Mouse (Mus musculus) cerebellum, adult 2 months (tissue): ENCODE results near the gene Dand5.

Source experiments
- CTCF ChIP-seq: fragments of 200-500 bp; IDR thresholded peaks from 2 replicates; pipeline ENCODE4 v1.5.1; 2011; ENCODE audit warnings: low read depth, mild to moderate bottlenecking, control low read depth, low read length, moderate library complexity, borderline replicate concordance; ENCODE audit not compliant: insufficient read depth
- POLR2A ChIP-seq: fragments of 200-500 bp; IDR thresholded peaks from 2 replicates; pipeline ENCODE4 v1.6.1; 2011; ENCODE audit warnings: low read length, control low read depth, borderline replicate concordance; ENCODE audit not compliant: insufficient read depth

DNA sequence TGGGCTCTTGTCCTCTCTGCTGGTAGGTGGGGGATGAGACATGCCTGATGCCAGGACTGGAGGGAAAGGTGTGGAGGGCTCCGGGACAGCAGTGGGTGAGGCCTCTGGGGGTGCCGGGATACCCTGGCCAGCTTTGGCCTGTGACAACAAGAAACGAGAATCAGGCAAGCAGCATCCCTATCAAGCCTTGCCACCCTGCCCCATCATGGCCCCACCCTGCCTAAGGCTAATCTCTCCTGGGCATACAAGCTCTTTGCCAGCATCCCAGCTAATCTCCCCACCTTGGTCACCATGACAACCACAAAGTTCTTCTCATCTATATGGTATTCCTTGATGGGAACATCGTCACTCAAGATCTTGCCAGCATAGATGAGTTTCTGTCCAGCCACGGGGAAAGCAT is 15.9 kb upstream of the Dand5 start:
- no peak for TF ChIP-seq POLR2A
- no peak for TF ChIP-seq CTCF
